Mouse (Mus musculus) right cerebral cortex, postnatal 4 days (tissue): Measurements from ENCODE around the gene Cct5.
A peak's percentile ranks its signal among the peaks of the same experiment; 100 is the strongest.
"Not testable (repeated sequence)": the region's sequence is repeated elsewhere in the genome, so short reads cannot be mapped to it uniquely, and the experiment has no call there.

Source experiments
- DNase-seq: peaks from one replicate; pipeline ENCODE4 v3.0.0-alpha.2; 2022

The Cct5 gene

GRCm38 (mm10) chr15:31595651-31596050 is 6.0 kb downstream of the Cct5 start:
- no peak for DNase-seq

- no peak for DNase-seq
These were observed 7.3 kb downstream of the Cct5 start for GRCm38 (mm10) chr15:31594260-31594659.

- DNase-seq = no peak
These were observed 9.1 kb downstream of the Cct5 start for GRCm38 (mm10) chr15:31592531-31592930.

GRCm38 (mm10) chr15:31590176-31590575 is 11.4 kb downstream of the Cct5 start:
- no peak for DNase-seq

- no peak for DNase-seq
These were observed 12.5 kb downstream of the Cct5 start for GRCm38 (mm10) chr15:31588989-31589640.

- DNase-seq = no peak
These were observed 13.8 kb downstream of the Cct5 start for GRCm38 (mm10) chr15:31587789-31588188.

GRCm38 (mm10) chr15:31586519-31586918 is 15.1 kb downstream of the Cct5 start:
- peak; percentile 94 for DNase-seq

- DNase-seq = no peak
These were observed 15.5 kb downstream of the Cct5 start for GRCm38 (mm10) chr15:31586088-31586487.

- DNase-seq = no peak
These were observed 16.4 kb downstream of the Cct5 start for GRCm38 (mm10) chr15:31585238-31585637.

- DNase-seq = no peak
These were observed 18.1 kb downstream of the Cct5 start for GRCm38 (mm10) chr15:31583304-31584085.

- not testable (repeated sequence) for DNase-seq
These were observed 20.5 kb downstream of the Cct5 start for GRCm38 (mm10) chr15:31581086-31581485.

- DNase-seq = no peak
These were observed 25.5 kb downstream of the Cct5 start for GRCm38 (mm10) chr15:31576076-31576475.

- no peak for DNase-seq
These were observed 27.9 kb downstream of the Cct5 start for GRCm38 (mm10) chr15:31573692-31574091.

GRCm38 (mm10) chr15:31573287-31573686 is 28.3 kb downstream of the Cct5 start:
- DNase-seq = no peak

- DNase-seq = no peak
These were observed 29.5 kb downstream of the Cct5 start for GRCm38 (mm10) chr15:31571906-31572722.

GRCm38 (mm10) chr15:31570959-31571358 is 30.6 kb downstream of the Cct5 start:
- DNase-seq = no peak

GRCm38 (mm10) chr15:31569325-31570022 is 32.1 kb downstream of the Cct5 start:
- no peak for DNase-seq

GRCm38 (mm10) chr15:31568581-31568996 is 33.0 kb downstream of the Cct5 start:
- no peak for DNase-seq

GRCm38 (mm10) chr15:31567431-31567830 is 34.2 kb downstream of the Cct5 start:
- no peak for DNase-seq

GRCm38 (mm10) chr15:31565786-31566185 is 35.8 kb downstream of the Cct5 start:
- DNase-seq = no peak

- no peak for DNase-seq
These were observed 36.4 kb downstream of the Cct5 start, which contains the start of gene Cmbl for GRCm38 (mm10) chr15:31565184-31565583. Gene Cmbl (plus strand): TSS chr15:31565389.
